Mouse (Mus musculus) thymus, postnatal 0 days (tissue): ENCODE data around the gene Myo1b. TPM values are rescaled to one million over a fixed set of nuclear protein-coding genes. Genes with fewer than 3 reads are reported as not detected.
"Not testable (repeated sequence)": the region's sequence is repeated elsewhere in the genome, so short reads cannot be mapped to it uniquely, and the experiment has no call there.

Experiments used
- DNase-seq: peaks from one replicate; pipeline ENCODE4 v3.0.0-alpha.2; 2015; ENCODE audit warnings: low spot score
- polyA plus RNA-seq: library from polyadenylated mRNA; unstranded; fragments of >200 nt; fragmentation: Nextera tagmentation; extraction: Ambion mirVana; gene quantifications from 2 replicates; pipeline ENCODE4 v1.2.1, GENCODE M21; 2015

The Myo1b gene
- polyA plus RNA-seq, 1 experiment from 2014 or later: 22.1 TPM

DNA sequence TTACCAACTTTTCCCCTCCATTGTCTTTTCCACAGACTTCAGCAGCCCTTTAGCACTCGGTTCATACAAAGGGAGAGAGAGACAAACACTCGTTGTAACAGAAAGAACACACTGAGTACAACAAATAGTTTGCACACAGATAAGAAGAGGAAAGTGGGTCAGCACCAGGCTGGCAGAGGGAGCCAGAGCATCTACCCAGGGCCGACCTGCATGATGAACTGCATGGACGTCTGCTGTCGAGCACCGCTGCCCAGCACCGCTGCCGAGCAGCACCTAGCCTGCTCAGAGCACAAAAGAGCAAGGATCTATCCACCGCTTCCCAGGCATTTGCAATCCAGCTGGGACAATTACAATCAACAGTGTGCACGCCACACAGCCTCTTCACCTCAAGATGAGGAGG, 19.9 kb downstream of the Myo1b start:
- no peak for DNase-seq

DNA sequence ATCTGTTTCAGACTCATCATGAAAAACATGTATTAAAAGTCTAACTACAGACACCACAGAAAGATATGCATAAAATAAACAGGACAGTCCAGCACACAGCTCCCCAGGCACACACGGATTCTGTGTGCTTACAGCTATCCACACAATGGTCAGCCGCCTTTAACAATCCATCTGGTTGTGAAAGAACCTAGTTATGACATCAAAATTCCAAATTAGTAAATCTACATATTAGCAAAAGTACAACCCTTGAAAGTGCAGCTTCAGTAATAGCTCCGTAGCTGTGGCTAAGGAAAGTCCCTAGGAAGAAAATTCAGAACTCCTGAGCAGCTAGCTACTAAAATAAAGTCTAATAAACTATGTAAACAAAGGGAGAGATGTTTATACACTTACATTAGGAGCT, 21.1 kb downstream of the Myo1b start:
- DNase-seq: no peak

DNA sequence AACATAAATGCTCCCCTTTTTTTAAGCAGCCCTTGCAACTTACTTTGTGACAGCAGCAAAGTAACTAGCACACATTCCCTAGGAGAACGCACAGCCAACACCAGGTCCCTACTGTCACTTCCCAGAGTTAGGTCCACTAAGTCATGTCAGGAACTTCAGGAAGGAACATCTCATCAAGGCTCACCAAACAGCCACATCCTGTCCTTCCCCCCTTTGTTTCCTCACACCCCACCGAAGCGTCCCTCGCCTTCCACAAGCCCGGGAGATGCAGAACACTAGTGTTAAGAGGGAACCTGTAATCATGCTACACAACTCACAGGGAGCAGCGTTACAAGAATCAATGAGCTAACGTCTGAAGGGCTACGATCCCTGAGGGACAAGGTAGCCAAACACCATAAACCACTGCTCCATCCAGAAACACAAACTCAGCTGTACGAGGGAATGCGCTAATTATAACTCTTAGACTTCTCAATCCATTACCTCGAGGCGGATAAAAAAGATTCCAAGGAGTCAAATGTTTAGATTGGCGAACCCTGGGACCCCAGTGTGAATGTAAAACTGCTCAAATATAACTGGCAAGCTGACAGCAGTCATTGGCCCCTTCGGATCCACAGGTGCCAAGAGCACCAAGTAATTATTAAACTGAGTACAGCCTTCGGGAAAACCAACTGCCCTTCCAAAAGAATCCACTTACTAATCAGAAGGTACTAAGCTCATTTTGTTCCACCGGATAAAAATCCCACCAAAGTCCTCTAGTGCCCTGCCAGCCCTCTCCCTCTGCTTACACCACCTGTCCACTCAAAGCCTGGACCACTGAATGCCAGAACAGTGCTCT, 22.1 kb downstream of the Myo1b start:
- DNase-seq: no peak

DNA sequence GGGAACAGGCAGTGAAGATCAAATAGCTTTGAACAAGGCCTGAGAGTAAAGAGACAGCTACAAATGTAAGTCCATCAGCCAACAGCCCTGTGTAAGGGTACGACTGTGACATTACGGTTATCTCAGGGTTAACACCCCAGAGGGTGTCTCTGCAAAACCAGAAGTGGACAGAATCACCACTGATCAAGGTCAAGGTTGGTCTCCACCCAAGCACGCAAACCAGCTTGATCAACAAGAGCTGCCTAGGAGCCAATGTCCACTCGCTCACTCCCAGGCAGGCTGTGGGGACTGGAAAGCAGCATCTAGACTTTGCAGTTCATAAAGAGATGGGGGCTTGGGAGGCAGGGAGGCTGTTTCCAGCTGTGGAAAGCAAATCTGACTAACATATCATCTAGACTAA, 23.9 kb downstream of the Myo1b start:
- no peak for DNase-seq

DNA sequence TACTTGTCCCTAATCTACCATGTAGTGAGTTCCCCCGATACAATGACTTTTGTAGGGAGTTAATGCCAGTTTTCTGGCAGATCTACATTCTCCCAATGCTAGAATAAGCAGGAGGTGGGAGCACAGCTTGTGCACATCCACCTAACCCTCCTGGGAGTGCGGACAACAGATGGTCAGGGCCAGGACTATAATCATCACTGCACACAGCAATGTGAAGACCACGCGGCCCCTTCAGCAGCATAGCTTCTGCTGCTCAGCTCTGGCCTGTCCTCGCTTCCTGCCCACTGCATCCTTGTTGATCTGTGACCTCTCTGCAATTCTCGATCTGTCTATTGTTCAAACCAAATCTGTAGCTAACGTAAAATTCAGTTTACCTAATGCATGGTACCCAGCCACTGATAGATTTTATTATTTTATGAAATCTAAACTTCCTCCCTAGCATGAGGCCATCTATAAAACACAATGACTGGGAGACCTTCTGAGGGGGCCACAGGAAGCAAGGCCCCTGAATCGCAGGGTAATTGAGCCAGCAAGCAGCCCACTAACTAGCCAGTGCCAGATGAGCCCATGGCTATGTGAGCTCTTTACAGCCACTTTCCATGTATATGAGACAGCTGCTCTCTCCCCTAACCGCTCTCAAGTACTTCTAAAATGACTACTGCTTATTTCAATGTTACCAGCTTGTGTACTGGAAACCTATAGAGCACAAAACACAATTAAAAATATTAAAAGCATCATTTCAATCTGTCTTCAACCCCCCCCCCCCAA, 27.6 kb downstream of the Myo1b start:
- no peak for DNase-seq

DNA sequence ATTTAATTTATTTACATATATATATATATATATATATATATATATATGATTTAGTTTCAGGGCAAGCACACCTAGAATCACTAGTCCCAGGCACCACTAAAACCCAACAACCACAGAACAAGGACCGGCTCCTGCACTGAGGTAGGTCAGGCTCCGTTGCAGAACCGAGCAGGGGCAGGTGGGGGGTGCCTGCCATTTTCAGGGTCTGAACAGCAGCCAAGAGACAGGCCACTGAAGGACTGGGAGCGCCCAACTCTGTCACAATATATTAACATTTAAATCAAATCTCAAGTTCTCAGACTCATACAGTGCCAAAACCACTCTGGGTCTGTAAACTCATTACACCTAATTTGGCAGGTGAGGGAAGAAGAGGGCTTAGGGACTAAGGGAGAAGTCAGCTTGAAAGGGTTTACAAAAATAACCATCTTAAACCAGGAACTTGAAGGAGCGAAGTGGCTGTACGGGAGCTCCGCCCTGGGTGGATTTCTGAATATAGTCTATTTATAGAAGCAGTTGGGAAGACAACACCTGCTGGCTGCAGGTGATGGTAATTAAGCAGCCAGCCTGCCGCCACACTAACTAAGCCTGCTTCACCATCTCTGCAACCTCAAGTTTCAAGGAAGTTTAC, 30.4 kb downstream of the Myo1b start:
- no peak for DNase-seq

DNA sequence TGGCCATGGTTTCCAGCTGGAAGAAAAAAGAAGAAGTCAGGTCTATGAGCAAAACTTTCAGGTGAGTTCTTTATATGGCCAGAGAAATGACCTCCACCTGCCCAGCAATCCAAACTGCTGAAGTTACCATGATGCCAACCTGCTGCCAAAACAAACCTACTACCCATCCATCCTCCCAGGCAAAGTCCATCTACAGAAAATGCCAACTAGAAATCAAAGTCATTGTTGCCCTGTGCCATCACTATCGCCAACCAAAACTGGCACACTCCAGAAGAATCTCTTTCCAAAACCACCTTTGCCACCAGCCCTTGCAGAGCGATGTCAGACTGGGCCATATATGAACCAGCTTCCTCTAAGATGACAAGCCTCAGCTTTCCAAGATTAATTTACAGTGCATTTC, 32.7 kb downstream of the Myo1b start:
- DNase-seq: no peak

DNA sequence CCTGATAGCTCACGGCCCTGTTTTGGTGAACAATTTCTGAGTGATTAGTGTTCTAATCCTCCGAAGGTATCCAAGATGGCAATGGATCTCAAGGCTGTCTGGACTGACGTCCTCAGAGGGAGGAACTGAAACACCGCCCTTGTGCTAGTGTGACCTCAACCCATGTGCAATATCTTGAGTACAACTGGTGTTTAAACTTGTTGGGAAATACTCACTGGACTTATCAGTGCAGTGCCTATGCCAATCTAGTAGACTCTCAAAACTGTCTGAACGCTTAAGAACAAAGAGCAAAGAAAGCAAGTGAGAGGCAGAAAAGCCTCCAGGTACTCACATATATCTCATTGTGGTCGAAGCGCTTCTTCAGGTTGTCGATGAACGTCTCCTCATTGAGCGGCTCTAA, 33.1 kb downstream of the Myo1b start:
- DNase-seq: no peak

DNA sequence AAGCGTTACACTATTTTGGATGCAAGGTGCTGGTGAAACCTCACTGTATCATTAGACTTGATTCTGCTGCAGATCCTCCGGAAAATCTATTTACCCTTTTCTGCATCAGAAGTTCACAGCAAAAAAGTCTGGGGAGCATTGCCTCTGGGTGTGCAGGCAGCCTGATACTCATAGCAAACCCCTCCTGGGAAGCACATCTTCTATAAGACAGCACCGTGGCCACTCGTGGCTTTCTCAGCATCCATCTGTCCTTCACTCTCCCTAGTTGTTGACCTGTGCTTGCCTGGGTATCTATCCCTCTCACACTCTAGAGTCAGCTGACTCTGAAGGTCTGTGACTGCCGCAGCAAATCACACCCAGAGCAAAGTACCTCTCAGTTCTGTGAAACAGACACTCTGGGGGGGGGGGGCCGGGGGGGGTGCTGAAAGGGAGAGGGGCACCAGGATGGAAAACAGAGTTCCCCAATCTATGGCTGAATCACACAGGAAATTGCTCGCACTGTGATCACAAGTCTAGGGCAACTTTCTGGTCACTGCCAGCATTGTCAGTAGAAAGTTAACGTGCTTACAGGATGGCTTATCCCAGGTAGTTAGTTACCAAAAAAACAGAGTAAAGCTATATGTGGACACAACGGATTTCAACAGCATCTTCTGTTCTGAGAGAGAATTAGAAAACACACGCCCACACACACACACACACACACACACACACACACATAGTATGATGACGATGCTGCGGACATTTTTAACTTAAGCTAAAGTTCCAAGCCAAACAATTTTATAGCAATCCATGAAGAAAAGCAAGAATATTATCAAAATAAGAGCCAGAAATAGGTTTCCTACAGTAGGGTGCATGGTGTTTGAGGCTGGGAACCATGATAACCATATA, 35.7 kb downstream of the Myo1b start:
- no peak for DNase-seq

DNA sequence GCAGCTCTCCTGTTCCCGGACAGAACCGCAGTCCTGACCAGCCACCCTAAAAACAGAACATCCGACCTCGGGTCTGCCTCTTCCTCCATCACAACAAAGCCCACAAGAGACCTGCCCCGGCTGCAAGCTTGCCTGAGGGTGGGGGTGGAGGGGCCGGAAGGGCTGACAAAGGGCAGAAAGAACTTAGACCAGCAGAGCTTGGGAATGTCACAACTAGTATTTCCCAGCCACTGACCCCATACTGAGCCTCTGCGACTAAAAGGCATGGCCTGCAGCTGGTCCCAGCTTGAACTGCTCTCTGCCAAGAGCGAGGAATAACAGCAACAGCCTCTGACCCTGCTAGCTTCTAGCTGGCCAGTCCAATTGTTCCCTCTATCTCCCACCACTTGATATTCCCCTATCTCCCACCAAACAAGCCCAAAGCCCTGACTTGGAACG, 36.5 kb downstream of the Myo1b start:
- no peak for DNase-seq

DNA sequence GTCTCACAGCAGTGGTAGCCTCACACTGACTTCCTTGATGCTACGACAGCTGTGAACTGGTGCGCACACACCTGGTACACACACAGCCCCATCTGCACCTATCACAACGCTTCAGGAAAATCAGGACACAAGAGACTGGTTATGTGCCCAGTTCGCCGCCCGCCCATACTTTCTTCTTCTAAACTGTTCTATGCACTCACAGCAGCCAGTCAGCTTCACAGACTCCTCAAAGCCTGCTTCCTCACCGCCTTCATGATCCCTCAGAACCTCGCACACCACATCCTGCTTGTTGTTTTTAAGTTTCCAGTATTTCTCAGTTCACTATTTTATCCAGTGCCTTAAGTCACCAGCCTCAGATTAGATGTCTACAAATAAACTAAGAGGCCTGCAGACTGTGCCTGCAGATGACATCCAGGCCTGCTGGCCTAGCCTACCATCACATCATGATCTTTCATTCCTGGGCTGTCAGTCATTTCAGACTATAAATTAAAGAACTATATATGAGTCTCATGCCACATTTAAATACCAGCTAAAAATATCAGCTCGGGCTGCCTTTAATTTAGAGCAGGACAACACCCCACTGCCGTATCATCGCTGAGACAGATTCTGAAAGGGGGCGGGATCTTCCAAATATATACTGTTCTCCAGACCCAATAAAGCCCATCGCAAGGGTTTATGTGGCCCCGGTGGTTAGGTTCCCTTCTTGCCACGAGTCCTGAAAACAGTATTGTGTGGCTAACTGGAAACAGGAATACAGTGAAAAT, 40.2 kb downstream of the Myo1b start:
- peak; percentile 35 for DNase-seq

DNA sequence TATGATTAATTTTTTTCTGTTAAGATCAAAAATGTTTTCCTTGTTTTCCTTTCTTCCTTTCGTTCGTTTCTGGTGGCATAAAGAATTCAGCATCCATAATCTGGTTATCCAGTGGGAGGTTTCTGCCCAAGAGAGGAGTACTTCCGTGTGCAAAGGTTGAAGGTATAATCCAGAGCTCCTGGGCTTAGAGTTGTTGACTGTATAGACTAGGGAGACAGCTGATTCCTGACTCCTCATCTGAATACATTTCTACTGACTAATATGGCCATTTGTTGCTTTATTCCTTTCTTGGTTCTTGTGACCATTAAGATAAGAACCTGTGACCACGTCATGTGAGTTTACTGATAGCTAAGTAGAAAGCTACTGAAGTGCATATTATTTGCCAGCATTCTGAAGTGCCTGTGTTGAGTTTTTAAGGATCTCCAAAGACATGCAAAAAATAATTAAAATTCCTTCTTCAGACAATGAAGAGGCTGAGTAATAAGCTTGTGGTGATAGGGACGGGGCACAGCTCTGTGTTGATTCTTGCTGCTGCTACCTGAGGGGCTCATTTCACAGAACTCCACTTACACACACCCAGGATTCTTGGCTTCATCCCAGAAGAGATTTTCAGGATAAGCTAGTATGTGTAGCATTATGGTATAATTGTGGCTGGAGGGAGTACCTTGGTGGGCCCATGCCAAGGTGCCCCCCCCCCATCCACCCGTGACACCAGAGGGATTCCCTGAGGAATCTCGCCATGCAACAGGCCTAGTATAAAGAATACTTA, 43.2 kb downstream of the Myo1b start:
- DNase-seq: no peak

DNA sequence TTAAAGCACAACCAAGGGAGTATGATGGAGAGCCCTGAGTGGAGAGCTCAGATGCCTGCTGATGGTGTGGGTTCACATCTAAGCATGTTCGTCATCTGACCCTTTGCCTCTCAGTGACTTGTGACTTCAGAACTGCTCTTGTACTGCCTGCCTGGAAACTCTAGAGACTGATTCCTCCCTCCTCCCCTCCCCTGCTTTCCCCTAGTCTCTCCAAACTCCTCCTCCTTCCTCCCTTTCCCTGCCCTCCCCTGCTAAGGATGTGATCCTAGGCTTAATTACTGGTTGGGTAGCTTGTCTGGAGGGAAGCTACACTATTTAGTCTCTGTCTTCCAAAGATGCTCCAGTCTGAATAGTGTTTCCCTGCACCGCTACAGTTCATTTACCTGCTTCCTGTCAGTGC, 44.6 kb downstream of the Myo1b start:
- not testable (repeated sequence) for DNase-seq

DNA sequence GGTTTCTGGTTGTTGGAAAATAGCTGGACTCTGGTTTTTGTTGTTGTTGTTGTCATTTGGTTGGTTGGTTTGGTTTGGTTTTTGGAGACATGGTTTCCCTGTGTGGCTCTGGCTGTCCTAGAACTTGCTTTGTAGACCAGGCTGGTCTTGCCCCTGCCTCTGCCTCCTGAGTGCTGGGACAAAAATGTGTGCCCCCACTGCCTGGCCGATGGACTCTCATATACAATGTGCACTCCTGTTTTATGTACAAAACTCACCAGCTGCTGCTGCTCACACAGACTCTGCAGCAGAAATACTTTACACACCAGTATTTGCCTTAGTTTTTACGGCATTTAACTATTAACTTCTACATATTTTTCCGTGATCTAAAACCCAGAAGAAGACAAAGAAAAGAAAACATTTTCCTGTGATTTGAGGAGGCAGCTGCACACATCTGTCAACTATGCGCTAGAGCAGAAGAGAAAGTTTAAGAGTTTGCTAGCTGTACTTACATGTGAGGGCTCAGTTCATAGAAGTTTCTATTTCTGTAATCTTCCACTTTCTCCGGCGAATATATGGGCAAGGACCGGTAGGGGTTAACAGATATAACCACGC, 52.9 kb downstream of the Myo1b start:
- no peak for DNase-seq

DNA sequence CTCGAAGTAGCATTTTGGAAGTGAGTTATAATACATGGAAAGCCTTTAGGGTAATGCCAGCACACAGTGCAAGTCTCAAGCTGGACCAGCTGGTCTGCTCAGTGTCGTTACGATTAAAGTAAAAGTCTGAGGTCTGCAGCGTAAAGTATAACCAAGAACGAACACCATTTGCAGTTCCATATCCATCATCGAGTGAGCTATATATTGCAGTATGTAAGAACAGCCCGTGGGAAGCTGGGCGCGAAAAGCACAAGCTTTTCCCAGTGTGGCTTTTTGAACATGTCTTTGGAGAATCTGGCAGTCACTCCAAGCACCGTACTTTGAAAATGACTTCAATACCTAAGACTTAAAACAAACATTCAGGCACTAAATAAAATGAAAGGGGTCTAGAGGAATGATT, 55.0 kb downstream of the Myo1b start:
- DNase-seq: no peak

DNA sequence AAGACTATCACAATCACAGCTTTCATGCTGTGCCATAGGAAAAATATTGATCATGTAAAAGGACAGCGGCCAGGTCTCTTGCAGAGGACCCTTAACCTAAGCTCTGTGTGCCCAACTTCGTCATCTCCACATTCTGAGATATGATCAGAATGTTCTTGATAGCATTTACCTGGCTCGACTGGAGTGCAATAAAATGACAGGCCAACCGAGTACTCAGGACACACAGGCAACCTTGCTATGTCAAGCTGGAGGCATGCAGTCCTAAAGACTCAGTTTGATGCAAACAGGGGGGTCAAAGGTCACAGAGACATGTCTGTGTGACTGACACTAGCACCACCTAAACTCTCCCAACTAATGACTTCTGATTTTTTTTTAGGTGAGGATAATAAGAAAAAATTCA, 58.9 kb downstream of the Myo1b start:
- no peak for DNase-seq

DNA sequence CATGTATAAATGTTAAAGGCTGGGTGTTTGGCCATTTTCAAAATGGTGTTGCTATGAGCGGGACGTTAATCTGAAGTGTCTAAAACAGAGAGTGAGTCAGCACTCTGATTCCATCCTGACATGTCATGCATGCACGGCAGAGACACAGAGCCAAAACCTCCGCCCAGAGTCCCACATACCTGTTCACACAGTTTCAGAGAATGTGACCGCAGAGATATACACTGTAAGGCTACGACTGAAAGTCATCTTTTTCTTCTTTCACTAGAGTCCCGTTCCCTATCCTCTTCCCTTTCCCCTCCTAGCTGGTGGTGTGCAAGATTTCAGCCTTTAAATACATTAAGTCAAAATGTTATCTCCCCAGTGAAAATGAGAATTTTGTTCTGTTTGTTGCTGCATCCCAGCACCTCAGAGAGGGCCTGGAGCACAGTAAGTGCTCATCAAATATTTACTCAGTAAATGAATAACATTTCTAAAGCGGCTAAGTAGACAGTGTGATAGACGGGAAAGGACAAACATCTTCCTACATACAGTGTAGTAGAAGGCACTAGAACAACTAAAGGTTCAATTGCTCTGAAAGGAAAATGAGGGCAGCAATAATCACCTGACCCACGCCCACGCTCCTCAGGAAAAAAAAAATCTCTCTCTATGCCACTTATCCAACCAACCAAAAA, 59.5 kb downstream of the Myo1b start:
- no peak for DNase-seq

DNA sequence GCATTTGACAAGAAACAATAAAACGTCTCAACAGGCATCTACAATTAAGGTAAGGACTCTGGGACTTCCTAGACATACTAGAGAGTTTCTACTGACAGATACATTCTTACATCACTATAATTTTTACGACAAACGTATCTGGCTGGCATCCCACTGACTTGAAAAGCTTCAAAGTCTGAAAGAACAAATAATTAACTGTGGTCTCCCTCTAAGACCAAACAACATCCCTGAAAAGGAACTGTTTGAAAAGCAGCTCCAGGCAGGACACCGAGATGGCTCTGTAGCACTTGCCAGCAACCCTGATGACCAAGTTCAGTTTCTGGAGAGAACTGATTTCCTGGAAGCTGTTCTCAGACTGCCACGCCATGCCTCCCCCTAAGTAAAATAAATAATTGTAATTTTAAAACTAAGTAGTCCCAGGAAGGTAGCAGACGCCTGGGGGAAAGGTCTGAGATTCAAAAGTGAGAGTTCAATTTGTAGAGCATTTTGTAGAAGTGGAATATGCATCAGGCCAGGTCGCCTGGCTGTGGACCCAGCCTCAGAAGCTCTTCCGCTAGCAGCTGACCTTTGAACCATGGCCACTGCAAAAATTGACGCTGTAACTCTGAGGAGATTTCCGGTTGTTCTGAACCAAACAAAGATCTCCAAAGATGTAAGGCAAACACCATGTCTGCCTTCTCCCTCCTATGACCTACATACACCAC, 60.2 kb downstream of the Myo1b start:
- no peak for DNase-seq
